Mouse (Mus musculus): ENCODE measurements around the gene Arf3. TPM values are rescaled to one million over a fixed set of nuclear protein-coding genes. Genes with fewer than 3 reads are reported as not detected.
"Not testable (repeated sequence)": the region's sequence is repeated elsewhere in the genome, so short reads cannot be mapped to it uniquely, and the experiment has no call there.

Arf3 gene
- 77.2 and 84.7 TPM in 2 replicates for polyA plus RNA-seq (2014; fragmentation: Nextera tagmentation; extraction: Ambion mirVana)

DNA sequence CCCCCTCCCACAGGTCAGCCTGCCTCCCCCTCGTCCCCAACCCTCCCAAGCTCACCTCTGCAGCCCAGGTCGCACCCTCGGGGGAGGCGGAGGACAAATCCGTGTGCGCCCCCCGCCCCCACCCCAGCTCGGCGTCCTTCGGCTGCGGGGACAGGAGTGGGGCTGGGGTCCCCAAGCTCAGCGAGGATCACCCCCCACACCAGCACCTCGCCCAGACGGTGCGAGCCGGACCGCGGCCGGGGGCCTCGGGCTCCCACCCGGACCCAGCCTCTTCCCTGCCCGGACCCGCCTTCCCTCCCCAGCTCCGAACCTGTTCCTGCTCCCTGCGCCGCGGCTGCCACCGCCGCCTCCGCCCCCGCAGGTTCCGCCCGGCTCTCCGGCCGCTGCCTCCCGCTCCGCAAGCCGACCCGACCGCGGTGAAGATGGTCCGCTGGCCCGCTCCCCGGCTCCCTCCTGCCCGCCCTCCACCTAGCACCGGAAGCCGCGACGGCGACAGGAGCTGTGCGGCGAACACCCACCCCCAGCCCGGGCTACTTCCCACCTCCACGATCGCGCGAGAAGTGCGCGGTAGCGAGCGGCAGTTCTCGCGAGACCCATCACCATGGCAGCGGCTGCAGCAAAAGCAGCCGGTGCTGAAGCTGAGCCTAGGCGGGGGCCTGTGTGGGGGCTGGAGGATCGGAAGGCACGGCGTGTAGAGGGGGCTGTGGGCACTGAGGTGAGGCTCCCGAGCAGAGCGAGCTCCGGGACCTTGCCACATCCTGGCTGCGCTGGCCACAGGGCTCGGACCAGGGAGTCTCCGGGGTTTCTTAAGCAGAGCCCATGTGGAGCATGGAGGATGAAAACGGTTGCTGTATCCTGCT is at the start of gene Arf3:
Gene Arf3, minus strand, starts transcription at position 545 of the 860 bp plus-strand sequence.
- ATAC-seq (ENCODE audit: low FRiP score) = peak; percentile 97
- under 1% methylated on average over 72 of the region's 76 CpGs for WGBS

DNA sequence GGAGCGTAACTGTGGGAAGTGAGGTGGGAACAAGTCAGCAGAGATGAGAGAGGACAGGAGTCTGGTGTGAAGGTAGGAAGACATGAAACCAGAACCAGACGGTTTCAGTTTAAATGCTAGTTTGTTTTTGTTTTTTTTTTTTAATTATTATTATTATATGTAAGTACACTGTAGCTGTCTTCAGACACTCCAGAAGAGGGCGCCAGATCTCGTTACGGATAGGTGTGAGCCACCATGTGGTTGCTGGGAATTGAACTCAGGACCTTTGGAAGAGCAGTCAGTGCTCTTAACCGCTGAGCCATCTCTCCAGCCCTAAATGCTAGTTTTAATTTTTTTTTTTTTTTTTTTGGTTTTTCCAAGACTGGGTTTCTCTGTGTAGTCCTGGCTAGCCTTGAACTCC is 47.2 kb upstream of the Arf3 start:
- ATAC-seq (ENCODE audit: low FRiP score); H3K9ac ChIP-seq; H3K9me3 ChIP-seq (ENCODE audit: control insufficient read depth, low read length); DNase-seq (ENCODE audit: low spot score); H3K4me2 ChIP-seq (replicated peaks); H3K4me3 ChIP-seq (replicated peaks; ENCODE audit: low read length); H3K27ac ChIP-seq: not testable (repeated sequence)
- peaks cover 59% of the 10 kb centered on the region for H3K27me3 ChIP-seq (ENCODE audit: control insufficient read depth, insufficient read depth, low read length)
- peaks cover 29% of the 10 kb centered on the region for H3K36me3 ChIP-seq (replicated peaks; ENCODE audit: control insufficient read depth, insufficient read depth)
- WGBS = 75% methylated on average over 6 of the region's 6 CpGs
- H3K4me1 ChIP-seq (replicated peaks; ENCODE audit: control insufficient read depth, insufficient read depth, low read length) = peaks cover 24% of the 10 kb centered on the region

More for the DNA sequence above, at the start of gene Arf3:
- peak within 1 kb of the TSS; percentile 72 for H3K4me2 ChIP-seq (replicated peaks)
- peak within 1 kb of the TSS; percentile 92 for H3K9ac ChIP-seq
- H3K27ac ChIP-seq = peak within 1 kb of the TSS; percentile 92
- no peaks in the 10 kb centered on the region for H3K9me3 ChIP-seq (ENCODE audit: control insufficient read depth, low read length)
- peaks cover 20% of the 10 kb centered on the region for H3K4me1 ChIP-seq (replicated peaks; ENCODE audit: control insufficient read depth, insufficient read depth, low read length)
- DNase-seq (ENCODE audit: low spot score) = peak; percentile 96
- peak within 1 kb of the TSS; percentile 86 for H3K4me3 ChIP-seq (replicated peaks; ENCODE audit: low read length)
- H3K27me3 ChIP-seq (ENCODE audit: control insufficient read depth, insufficient read depth, low read length) = peaks cover 17% of the 10 kb centered on the region
- H3K36me3 ChIP-seq (replicated peaks; ENCODE audit: control insufficient read depth, insufficient read depth) = peaks cover 22% of the 10 kb centered on the region

DNA sequence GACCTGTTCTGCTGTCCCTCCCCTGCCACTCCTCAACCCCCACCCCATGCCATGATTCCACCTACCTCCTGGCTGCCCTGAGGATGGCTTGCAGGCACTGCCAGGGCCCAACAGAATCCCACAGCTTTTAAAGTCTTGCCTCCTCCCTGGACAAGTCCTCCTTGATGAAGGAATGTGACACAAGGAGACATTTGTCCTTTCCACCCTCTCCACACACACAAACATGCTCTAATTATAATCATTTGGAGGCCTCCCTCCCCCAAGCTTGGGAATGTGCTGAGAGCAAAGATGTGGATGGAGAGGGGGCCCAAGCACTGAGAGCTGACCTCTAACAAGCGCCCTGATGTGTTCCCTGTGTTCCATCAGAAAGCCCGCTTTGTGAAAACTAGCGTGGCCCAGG is 46.4 kb upstream of the Arf3 start, which contains the start of gene Ddn:
Gene Ddn, minus strand, starts transcription at position 101 of the 400 bp plus-strand sequence.
- H3K27ac ChIP-seq = no peak within 1 kb of the TSS
- H3K4me1 ChIP-seq (replicated peaks; ENCODE audit: control insufficient read depth, insufficient read depth, low read length) = peaks cover 29% of the 10 kb centered on the region
- ATAC-seq (ENCODE audit: low FRiP score) (no peak), DNase-seq (ENCODE audit: low spot score) (no peak)
- WGBS = 39% methylated on average over 3 of the region's 3 CpGs
- H3K9ac ChIP-seq = peak within 1 kb of the TSS; percentile 40
- peak within 1 kb of the TSS; percentile 79 for H3K4me2 ChIP-seq (replicated peaks)
- peaks cover 67% of the 10 kb centered on the region for H3K27me3 ChIP-seq (ENCODE audit: control insufficient read depth, insufficient read depth, low read length)
- H3K36me3 ChIP-seq (replicated peaks; ENCODE audit: control insufficient read depth, insufficient read depth) = peaks cover 26% of the 10 kb centered on the region
- H3K9me3 ChIP-seq (ENCODE audit: control insufficient read depth, low read length) = no peaks in the 10 kb centered on the region
- peak within 1 kb of the TSS; percentile 44; the same call in 1 of the 2 replicates for H3K4me3 ChIP-seq (replicated peaks; ENCODE audit: low read length)

DNA sequence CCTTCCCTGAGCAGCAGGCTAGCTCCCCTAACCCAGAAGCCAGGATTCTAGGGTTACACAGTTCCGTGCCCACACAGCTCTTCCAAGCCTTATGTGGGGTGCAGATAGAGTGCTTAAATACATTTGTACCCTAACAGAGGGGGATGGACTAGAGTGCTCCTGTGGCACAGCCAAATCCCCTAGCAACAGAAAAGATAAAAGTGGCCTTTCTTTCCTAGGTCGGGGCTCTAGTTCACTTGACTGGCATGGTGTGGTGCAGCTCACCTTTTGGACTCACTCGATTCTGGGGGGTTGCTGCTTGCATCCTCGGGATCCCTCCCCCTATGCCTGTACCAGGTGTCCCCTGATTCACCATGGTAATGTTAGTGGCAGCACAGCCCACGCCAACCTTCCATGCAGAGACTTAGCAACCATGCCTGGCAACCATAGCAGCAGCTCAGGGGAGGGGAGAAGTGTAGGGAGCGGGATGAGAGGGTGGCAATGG is 45.7 kb upstream of the Arf3 start:
- Histone ChIP-seq H3K27me3 (ENCODE audit: control insufficient read depth, insufficient read depth, low read length) (peaks cover 72% of the 10 kb centered on the region), H3K4me3 (replicated peaks; ENCODE audit: low read length) (peak overlapping the region; percentile 44; the same call in 1 of the 2 replicates), H3K4me1 (replicated peaks; ENCODE audit: control insufficient read depth, insufficient read depth, low read length) (peaks cover 29% of the 10 kb centered on the region), H3K36me3 (replicated peaks; ENCODE audit: control insufficient read depth, insufficient read depth) (peaks cover 20% of the 10 kb centered on the region), H3K27ac (no peak overlapping the region), H3K9me3 (ENCODE audit: control insufficient read depth, low read length) (no peaks in the 10 kb centered on the region), H3K9ac (peak overlapping the region; percentile 40; the same call in 1 of the 2 replicates), H3K4me2 (replicated peaks) (peak overlapping the region; percentile 79)
- ATAC-seq (ENCODE audit: low FRiP score) (no peak), DNase-seq (ENCODE audit: low spot score) (no peak)
- WGBS = 7% methylated on average over 6 of the region's 6 CpGs

DNA sequence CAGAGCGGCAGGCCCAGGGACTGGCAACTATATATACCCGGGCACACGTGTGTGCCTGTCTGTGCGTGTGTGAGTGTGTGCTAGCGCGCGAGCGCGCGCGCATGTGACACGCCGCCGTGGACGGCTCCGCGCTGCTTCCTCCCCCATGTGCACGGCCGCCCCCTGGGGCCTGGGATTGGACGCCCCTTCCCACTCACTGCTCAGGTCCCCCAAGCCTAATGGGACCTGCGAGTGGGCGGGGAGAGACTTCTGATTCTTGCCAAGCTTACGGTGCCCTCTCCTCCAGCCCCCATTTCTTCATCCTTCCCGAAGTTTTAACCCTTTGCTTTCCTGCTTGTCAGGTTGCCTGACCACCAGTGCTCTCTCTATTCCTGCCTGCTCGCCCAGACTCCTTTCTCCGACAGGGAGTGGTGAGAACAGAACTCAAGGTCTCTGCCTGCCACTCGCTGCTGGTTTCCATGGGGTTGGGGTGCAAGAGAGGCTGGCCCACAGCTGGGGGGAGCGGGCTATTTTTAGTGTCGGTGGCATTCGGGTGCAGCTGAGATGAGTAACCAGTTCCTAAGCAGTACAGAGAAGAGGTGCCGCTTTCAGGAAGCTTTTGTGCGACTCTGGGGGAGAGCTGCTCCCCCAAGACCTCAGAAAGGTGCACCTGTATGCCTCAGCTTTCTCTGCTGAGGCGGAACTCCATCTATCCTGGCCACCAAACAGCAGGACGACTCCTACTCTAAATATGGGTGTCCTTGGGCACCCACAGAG is 45.1 kb upstream of the Arf3 start:
- no peak overlapping the region for H3K27ac ChIP-seq
- H3K9me3 ChIP-seq (ENCODE audit: control insufficient read depth, low read length) = no peaks in the 10 kb centered on the region
- peak overlapping the region; percentile 40 for H3K9ac ChIP-seq
- H3K4me2 ChIP-seq (replicated peaks) = peak overlapping the region; percentile 79
- H3K36me3 ChIP-seq (replicated peaks; ENCODE audit: control insufficient read depth, insufficient read depth) = peaks cover 14% of the 10 kb centered on the region
- peaks cover 79% of the 10 kb centered on the region for H3K27me3 ChIP-seq (ENCODE audit: control insufficient read depth, insufficient read depth, low read length)
- ATAC-seq (ENCODE audit: low FRiP score) (peak; percentile 58; the same call in 1 of the 2 replicates), DNase-seq (ENCODE audit: low spot score) (no peak)
- under 1% methylated on average over 34 of the region's 34 CpGs for WGBS
- peaks cover 29% of the 10 kb centered on the region for H3K4me1 ChIP-seq (replicated peaks; ENCODE audit: control insufficient read depth, insufficient read depth, low read length)
- H3K4me3 ChIP-seq (replicated peaks; ENCODE audit: low read length) = peak overlapping the region; percentile 44

DNA sequence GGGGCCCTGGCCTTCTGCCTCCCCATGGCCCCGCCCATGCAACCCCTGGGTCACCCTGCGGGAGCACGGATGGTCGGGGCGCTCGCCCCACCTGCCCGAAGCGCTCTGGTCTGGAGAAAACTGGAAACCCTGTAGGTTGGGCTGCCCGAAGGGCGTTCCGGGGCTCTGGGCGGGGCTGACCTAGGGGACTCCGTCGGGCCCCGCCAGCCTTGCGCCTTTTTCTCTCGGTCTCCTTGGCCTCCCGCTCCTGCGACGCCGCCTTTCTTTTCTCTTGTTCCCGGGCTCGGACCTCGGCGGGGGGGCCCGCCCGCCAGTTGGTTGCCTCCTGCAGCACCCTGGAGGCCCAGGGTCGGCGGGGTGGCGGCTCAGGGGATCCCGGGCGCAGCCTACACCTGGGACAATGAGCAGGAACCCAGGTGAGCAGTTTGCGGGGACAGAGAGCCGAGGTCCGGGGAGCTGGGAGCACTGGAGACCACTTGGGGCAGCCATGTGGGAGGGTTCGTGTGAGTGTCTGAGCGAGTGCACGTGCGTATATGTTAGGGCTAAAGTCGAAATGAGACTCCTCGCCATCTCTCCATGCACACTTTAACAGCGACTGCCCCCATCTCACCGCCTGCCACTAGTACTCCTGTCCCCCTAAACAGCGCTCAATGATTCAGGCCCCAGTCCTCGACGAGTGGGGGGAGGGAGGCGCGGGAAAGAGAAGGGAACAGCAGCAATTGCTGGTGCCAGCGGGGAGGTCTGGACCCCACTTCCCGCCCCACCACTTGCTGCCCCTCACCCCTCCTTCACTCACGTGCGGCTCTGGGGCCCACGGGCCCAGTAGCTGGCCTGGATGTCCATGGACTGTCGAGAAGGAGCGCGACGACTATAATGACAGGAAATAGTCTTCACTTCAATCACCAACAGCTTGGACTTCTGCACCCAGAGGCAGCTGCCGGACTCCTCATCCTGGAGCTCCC is 44.1 kb upstream of the Arf3 start:
- Histone ChIP-seq H3K4me3 (replicated peaks; ENCODE audit: low read length) (peak overlapping the region; percentile 44), H3K9me3 (ENCODE audit: control insufficient read depth, low read length) (no peaks in the 10 kb centered on the region), H3K27me3 (ENCODE audit: control insufficient read depth, insufficient read depth, low read length) (peaks cover 88% of the 10 kb centered on the region), H3K27ac (no peak overlapping the region), H3K9ac (0 out of 2 replicates have a peak overlapping the region, but pooled peaks have one; percentile 28), H3K36me3 (replicated peaks; ENCODE audit: control insufficient read depth, insufficient read depth) (peaks cover 4% of the 10 kb centered on the region; the same call in 1 of the 2 replicates), H3K4me2 (replicated peaks) (peak overlapping the region; percentile 79), H3K4me1 (replicated peaks; ENCODE audit: control insufficient read depth, insufficient read depth, low read length) (peaks cover 29% of the 10 kb centered on the region)
- under 1% methylated on average over 57 of the region's 58 CpGs for WGBS
- DNase-seq (ENCODE audit: low spot score) (no peak), ATAC-seq (ENCODE audit: low FRiP score) (no peak)

DNA sequence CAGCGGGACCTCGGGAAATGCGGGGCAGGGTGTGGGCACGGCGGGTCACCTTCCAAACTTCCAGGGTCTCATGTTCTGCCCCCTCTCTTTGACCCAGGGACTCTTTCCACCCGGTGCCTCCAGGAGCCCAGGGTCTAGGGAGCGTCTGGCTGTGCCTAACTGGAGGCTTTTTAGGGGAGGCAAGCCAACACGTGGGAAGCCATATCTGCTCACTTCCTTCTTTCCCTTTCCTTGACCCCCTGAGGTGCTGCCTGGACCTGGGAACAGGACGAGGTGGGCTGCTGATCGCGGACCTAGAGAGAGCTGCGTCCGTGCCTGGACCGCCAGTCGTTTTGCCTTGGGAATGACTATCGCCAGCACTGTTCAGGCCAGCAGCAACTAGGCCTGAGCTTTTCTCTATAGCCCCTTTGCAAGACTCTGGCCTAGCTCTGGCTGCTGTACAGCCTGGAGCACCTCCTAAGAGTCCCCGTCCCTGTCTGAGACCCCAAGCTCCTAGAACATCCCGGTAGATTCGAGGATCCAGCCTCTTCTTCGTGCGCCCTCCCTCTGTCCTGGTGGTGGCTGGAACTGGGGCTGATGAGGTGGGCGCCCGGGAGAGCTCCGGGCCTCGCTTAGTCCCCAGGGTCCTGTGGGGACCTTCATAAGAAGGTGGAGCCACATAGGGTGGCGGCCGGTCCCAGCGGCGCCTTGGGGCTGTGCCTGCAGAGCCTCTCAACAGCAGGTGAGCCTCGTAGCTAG is 43.2 kb upstream of the Arf3 start:
- H3K4me2 ChIP-seq (replicated peaks) = peak overlapping the region; percentile 79
- peak overlapping the region; percentile 28; the same call in 1 of the 2 replicates for H3K9ac ChIP-seq
- peaks cover 29% of the 10 kb centered on the region for H3K4me1 ChIP-seq (replicated peaks; ENCODE audit: control insufficient read depth, insufficient read depth, low read length)
- H3K27ac ChIP-seq = no peak overlapping the region
- H3K9me3 ChIP-seq (ENCODE audit: control insufficient read depth, low read length) = no peaks in the 10 kb centered on the region
- peak overlapping the region; percentile 44 for H3K4me3 ChIP-seq (replicated peaks; ENCODE audit: low read length)
- 3% methylated on average over 30 of the region's 30 CpGs for WGBS
- DNase-seq (ENCODE audit: low spot score) = no peak
- H3K36me3 ChIP-seq (replicated peaks; ENCODE audit: control insufficient read depth, insufficient read depth) = no peaks in the 10 kb centered on the region
- peaks cover 97% of the 10 kb centered on the region for H3K27me3 ChIP-seq (ENCODE audit: control insufficient read depth, insufficient read depth, low read length)
- ATAC-seq (ENCODE audit: low FRiP score) = no peak

Data from hindbrain, embryonic 14.5 days (tissue).